Mouse (Mus musculus): Measurements from ENCODE around the gene Actr3b. TPM values are rescaled to one million over a fixed set of nuclear protein-coding genes. Genes with fewer than 3 reads are reported as not detected.

Gene Actr3b
- total RNA-seq, 2 experiments from 2014 or later: 134 to 146 TPM

DNA sequence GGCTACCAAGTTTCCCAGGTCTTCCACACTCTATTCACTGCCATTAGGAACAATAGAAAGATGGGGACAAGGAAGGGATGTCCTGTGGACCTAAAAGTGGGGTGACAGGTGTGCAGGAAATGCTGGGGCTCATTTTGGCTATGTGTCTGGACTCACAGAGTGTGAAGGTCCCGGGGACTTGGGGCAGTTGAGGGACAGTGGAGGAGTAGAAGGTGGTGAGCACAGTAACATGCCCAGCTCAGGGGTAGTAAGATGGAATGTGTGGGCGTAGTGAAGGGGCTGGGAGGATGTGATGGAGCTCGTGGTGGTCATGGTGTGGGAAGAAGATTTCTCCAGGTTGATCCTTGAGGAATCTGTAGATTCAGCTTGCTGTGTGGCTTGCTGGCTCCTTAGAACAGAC lies 118.2 kb downstream of the Actr3b start:
- DNase-seq (ENCODE audit: low spot score in 2 of 2): no peak

GRCm38 (mm10) chr5:25886708-25887107 lies 126.9 kb downstream of the Actr3b start:
- no peak for DNase-seq (ENCODE audit: low spot score in 2 of 2)

DNA sequence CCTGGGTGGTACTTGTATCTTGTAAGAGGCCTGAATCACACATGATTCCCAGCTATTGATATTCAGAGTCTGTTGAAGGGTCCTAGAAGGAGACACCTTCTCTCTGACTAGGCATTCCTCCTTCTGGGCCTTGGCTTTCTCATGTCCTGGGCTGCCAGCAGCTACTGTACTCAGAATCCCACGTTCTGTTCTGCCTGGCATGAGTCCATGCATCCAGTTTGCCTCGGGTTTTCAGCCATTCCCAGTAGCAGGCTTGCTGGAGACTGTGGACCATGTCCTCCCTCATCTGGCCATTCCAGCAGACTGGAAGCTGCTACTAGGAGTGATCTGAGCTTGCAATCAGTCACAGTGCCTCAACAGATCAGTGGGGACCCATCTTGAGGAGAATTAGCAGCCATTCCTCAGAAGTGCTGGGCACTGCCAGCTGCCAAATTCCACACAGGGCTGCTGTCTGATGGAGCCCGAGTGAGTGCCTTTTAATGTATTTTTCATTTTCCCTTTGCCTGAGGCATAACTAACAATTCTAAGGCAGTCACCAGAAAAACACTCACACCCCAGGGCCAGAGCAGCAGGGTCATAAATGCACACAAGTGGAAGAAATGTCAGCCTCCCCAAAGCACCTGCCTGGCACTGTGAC lies 130.1 kb downstream of the Actr3b start:
- DNase-seq (ENCODE audit: low spot score in 2 of 2): peak in 1 of 2 experiments; percentile 33

GRCm38 (mm10) chr5:25891321-25891720 lies 131.5 kb downstream of the Actr3b start:
- DNase-seq (ENCODE audit: low spot score in 2 of 2): peak in 1 of 2 experiments; percentile 39

Other genes starting within 250 kb of the Actr3b start
- under 1 TPM; 0.32 to 0.38 TPM for gene Cct8l1, start 243.9 kb upstream of the Actr3b start, total RNA-seq (2021)
- 1 to 10 TPM; 6.0 to 6.2 TPM for gene Xrcc2, start 54.2 kb upstream of the Actr3b start, total RNA-seq (2021)
- not detected for gene Gm21663, start 182.4 kb downstream of the Actr3b start, total RNA-seq (2021)
- not detected for gene Gm21671, start 194.4 kb downstream of the Actr3b start, total RNA-seq (2021)
- not detected for gene Gm21680, start 212.7 kb downstream of the Actr3b start, total RNA-seq (2021)
- not detected for gene Gm21698, start 228.7 kb downstream of the Actr3b start, total RNA-seq (2021)
- under 1 TPM in 1 of 2 experiments, not detected in 1; 0.22 TPM for gene Gm1979, start 244.8 kb downstream of the Actr3b start, total RNA-seq (2021)

All from layer of hippocampus, adult 18-20 months (tissue).